Mouse (Mus musculus): Measurements from ENCODE around the gene Zscan2.

Gene Zscan2

GRCm38 (mm10) chr7:80888595-80888994 lies 27.9 kb downstream of the Zscan2 start:
- DNase-seq, result no peak

GRCm38 (mm10) chr7:80889021-80889511 lies 28.3 kb downstream of the Zscan2 start:
- DNase-seq, result peak; percentile 49

- DNase-seq, result no peak
Measured at GRCm38 (mm10) chr7:80889841-80890241, 29.1 kb downstream of the Zscan2 start.

- DNase-seq, result no peak
Measured at GRCm38 (mm10) chr7:80893086-80893752, 32.5 kb downstream of the Zscan2 start.

- no peak for DNase-seq
Measured at GRCm38 (mm10) chr7:80893753-80894129, 33.0 kb downstream of the Zscan2 start.

GRCm38 (mm10) chr7:80894196-80894595 lies 33.5 kb downstream of the Zscan2 start:
- no peak for DNase-seq

GRCm38 (mm10) chr7:80894815-80895519 lies 34.2 kb downstream of the Zscan2 start:
- DNase-seq, result no peak

- DNase-seq, result no peak
Measured at GRCm38 (mm10) chr7:80897134-80897533, 36.4 kb downstream of the Zscan2 start.

- no peak for DNase-seq
Measured at GRCm38 (mm10) chr7:80897721-80898120, 37.0 kb downstream of the Zscan2 start.

GRCm38 (mm10) chr7:80900944-80901501 lies 40.3 kb downstream of the Zscan2 start, which contains the start of gene Wdr73:
Gene Wdr73 (minus strand): TSS chr7:80901269.
- DNase-seq, result peak; percentile 91

GRCm38 (mm10) chr7:80901541-80902274 lies 41.0 kb downstream of the Zscan2 start:
- no peak for DNase-seq

- DNase-seq, result no peak
Measured at GRCm38 (mm10) chr7:80903625-80904422, 43.1 kb downstream of the Zscan2 start.

GRCm38 (mm10) chr7:80904921-80905515 lies 44.3 kb downstream of the Zscan2 start, which contains the start of gene Nmb:
Gene Nmb (minus strand): TSS chr7:80905076.
- peak; percentile 63 for DNase-seq

GRCm38 (mm10) chr7:80911053-80911452 lies 50.3 kb downstream of the Zscan2 start:
- no peak for DNase-seq

GRCm38 (mm10) chr7:80912496-80912895 lies 51.8 kb downstream of the Zscan2 start:
- DNase-seq, result no peak

GRCm38 (mm10) chr7:80917916-80918465 lies 57.3 kb downstream of the Zscan2 start:
- DNase-seq, result no peak

- no peak for DNase-seq
Measured at GRCm38 (mm10) chr7:80918982-80919646, 58.4 kb downstream of the Zscan2 start.

- DNase-seq, result no peak
Measured at GRCm38 (mm10) chr7:80919647-80920008, 58.9 kb downstream of the Zscan2 start.

GRCm38 (mm10) chr7:80923165-80923564 lies 62.4 kb downstream of the Zscan2 start:
- no peak for DNase-seq

Data from right cerebral cortex, postnatal 25 days (tissue).